Mouse (Mus musculus): ENCODE results near the gene Exph5.
A peak's percentile ranks its signal among the peaks of the same experiment; 100 is the strongest.

Exph5 gene

GRCm38 (mm10) chr9:53404753-53405722 is 103.6 kb downstream of the Exph5 start:
- peak; percentile 81 for DNase-seq (ENCODE audit: extremely low spot score, low spot score)

- DNase-seq (ENCODE audit: extremely low spot score, low spot score), result no peak
Observed at GRCm38 (mm10) chr9:53408548-53408947, 107.1 kb downstream of the Exph5 start.

GRCm38 (mm10) chr9:53408953-53409361 is 107.5 kb downstream of the Exph5 start:
- no peak for DNase-seq (ENCODE audit: extremely low spot score, low spot score)

GRCm38 (mm10) chr9:53409427-53409826 is 108.0 kb downstream of the Exph5 start:
- no peak for DNase-seq (ENCODE audit: extremely low spot score, low spot score)

- no peak for DNase-seq (ENCODE audit: extremely low spot score, low spot score)
Observed at GRCm38 (mm10) chr9:53422133-53422896, 120.8 kb downstream of the Exph5 start.

- DNase-seq (ENCODE audit: extremely low spot score, low spot score), result no peak
Observed at GRCm38 (mm10) chr9:53426726-53427125, 125.3 kb downstream of the Exph5 start.

Measured in neural tube, embryonic 10.5 days (tissue).